Mouse (Mus musculus): ENCODE measurements at regions not wholly inside any gene's neighbourhood (a gene's known extent, or its start where the extent isn't known, plus 50 kb on each side); places are given as distances from the start of the nearest gene placed in this dataset.

DNA sequence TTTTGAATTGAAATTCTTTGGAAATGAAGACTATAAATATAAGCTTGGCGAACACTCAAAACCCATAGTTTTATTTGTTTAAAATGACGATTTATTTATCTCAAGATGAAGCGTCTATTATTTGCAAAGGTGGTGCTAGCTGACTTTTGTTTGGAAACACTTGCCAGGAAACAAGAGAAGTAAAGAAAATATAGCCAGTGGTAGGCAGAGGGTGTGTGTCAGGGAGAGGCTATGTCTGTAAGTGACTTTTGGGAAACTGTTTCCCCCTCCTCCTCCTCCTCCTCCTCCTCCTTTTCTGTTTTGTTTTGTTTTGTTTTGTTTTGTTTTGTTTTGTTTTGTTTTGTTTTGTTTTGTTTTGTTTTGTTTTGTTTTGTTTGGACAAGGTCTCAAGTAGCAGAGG, 62.2 kb upstream of the Egln3 start:
- DNase-seq: no peak

- no peak for DNase-seq
Observed at GRCm38 (mm10) chr12:54264893-54265835, 61.5 kb upstream of the Egln3 start.

DNA sequence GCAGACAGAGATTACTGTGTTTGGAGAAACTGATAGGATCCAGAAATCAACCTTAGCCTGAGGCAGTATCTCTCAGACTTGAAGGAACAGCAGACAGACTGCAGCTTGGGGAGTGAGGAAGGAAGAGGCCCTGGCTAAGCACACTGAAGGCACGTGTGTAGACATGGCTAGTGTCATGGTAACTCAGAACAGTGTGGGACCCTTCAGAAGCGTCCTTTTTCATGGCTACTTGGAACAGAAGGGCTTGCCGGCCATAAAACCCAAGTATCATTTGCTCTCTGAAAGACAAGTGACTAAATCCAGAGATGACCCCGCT, 60.7 kb upstream of the Egln3 start:
- no peak for DNase-seq

- no peak for DNase-seq
Observed at GRCm38 (mm10) chr12:54263733-54264417, 60.2 kb upstream of the Egln3 start.

- no peak for DNase-seq
Observed at GRCm38 (mm10) chr12:54262236-54263005, 58.8 kb upstream of the Egln3 start.

- no peak for DNase-seq
Observed at GRCm38 (mm10) chr12:54261426-54261825, 57.8 kb upstream of the Egln3 start.

DNA sequence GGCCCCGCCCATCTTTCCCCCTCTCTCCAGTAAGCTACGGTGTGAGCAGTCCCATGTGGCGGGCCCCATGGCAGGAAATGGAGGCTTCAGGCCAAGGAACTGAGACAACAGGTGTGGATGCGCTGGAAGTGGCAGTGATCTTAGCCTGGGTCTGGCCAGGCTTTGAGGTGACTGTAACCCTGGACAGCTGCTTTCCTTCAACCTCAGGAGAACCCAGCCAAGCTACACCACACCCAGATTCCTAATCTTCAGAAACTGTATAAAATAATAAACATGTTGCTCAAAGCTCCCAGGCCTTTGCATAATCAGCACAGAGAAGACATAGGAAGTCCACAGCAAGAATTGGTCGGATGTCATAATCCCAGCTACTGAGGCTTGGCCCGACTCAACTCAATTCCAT, 56.8 kb upstream of the Egln3 start:
- DNase-seq: no peak

DNA sequence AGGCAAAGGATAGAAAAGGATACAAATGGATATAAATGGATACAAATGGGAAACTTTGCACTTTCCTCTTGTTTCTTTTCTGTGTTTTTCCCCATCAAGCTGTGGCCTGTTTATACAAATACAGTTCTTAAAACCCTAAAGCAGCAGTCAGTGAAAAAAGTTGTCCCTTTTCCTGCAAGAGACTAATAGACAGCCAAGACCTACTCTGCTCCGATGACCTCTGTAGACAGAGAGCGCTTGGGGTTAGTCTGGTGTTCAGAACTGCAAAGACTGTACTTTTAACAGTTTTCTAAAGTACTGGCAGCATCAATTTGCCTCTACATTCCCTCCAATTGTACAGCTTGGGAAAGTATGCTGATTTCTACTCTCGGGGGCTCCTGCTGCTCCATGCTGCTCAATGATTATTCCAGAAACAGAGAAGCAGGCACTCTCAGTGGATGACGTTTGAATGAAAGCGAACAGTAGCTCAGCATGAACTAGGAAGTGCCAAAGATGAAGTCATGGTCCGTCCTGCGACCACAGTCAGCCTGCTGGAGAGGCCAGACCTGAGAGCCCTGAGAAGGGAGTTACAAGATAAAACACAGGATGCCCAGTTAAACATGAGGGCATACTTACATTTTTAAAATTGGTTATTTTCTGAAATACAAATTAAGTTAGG, 54.2 kb upstream of the Egln3 start:
- no peak for DNase-seq

- DNase-seq: no peak
Observed at GRCm38 (mm10) chr12:54256506-54257128, 53.0 kb upstream of the Egln3 start.
